ENCODE assay signal across 26 mouse cellular contexts in genomic region chr9:105959116-105959515, GRCm38 (mm10). TPM values are rescaled to one million over a fixed set of nuclear protein-coding genes. Genes with fewer than 3 reads are reported as not detected.
"Had no signal": no experiment of that assay in that cellular context is flagged by ENCODE, and none has a peak within 500 bp of the region (broad histone marks: within the 10 kb centered on the region; RNA-seq: fewer than 3 reads in every experiment).

No protein-coding gene starts in this region.

- H3K9me3 ChIP-seq: heart, embryonic 12.5 days; hindbrain, embryonic 10.5 days; hindbrain, embryonic 12.5 days; intestine, embryonic 15.5 days; limb, embryonic 10.5 days; limb, embryonic 12.5 days; liver, embryonic 13.5 days had no signal

- H3K4me3 ChIP-seq: gastrocnemius, adult 2 months; heart, adult 2 months; heart, embryonic 12.5 days; hindbrain, embryonic 10.5 days; hindbrain, embryonic 12.5 days; intestine, embryonic 15.5 days; layer of hippocampus, adult 2 months; left cerebral cortex, adult 2 months; limb, embryonic 10.5 days; limb, embryonic 12.5 days; liver, embryonic 13.5 days had no signal

- DNase-seq: gastrocnemius, adult 2 months; gastrocnemius, postnatal 10 days; gastrocnemius, postnatal 25 days; heart, adult 2 months; heart, postnatal 10 days; heart, postnatal 4 days; kidney, adult 18-20 months; kidney, adult 8-10 months; kidney, postnatal 10 days; kidney, postnatal 25 days; kidney, postnatal 4 days; liver; liver, embryonic 13.5 days had no signal

- H3K4me2 ChIP-seq: heart, embryonic 12.5 days; hindbrain, embryonic 12.5 days; hindbrain, embryonic 14.5 days; intestine, embryonic 15.5 days; limb, embryonic 12.5 days; liver, embryonic 11.5 days; liver, embryonic 13.5 days had no signal

- H3K27me3 ChIP-seq: intestine, embryonic 15.5 days; liver, embryonic 13.5 days had no signal

- H3K9ac ChIP-seq: heart, embryonic 12.5 days; hindbrain, embryonic 12.5 days; hindbrain, embryonic 14.5 days; intestine, embryonic 15.5 days; limb, embryonic 12.5 days; liver, embryonic 13.5 days had no signal

- H3K4me1 ChIP-seq: hindbrain, embryonic 12.5 days; liver, embryonic 13.5 days had no signal

- H3K36me3 ChIP-seq: heart, embryonic 12.5 days; hindbrain, embryonic 10.5 days; hindbrain, embryonic 12.5 days; intestine, embryonic 15.5 days; limb, embryonic 10.5 days; limb, embryonic 12.5 days; liver, embryonic 13.5 days had no signal

- ATAC-seq: hindbrain, embryonic 16.5 days; inflammation-experienced regulatory T-cells, adult 6 months; intestine, embryonic 15.5 days; intestine, postnatal 0 days had no signal

- H3K27ac ChIP-seq: gastrocnemius, adult 2 months; heart, adult 2 months; hindbrain, embryonic 10.5 days; hindbrain, embryonic 12.5 days; hindbrain, embryonic 14.5 days; intestine, embryonic 15.5 days; layer of hippocampus, adult 2 months; left cerebral cortex, adult 2 months; limb, embryonic 10.5 days; limb, embryonic 12.5 days; liver, embryonic 13.5 days had no signal

RNA-seq across cellular contexts. Expression of gene Col6a5, which starts 1.3 kb away (rescaled TPM):
- polyA plus RNA-seq: hindbrain, embryonic 14.5 days; inflammation-experienced regulatory T-cells, adult 6 months; liver, embryonic 11.5 days had no signal
